Mouse (Mus musculus) cerebellum, postnatal 25 days (tissue): ENCODE measurements around the gene Cntnap2.

ENCODE experiments used
- DNase-seq, 2 experiments: peaks; one replicate each; pipeline ENCODE4 v3.0.0; 2021; ENCODE audit warnings: mixed read lengths in 2 of 2

Gene Cntnap2

DNA sequence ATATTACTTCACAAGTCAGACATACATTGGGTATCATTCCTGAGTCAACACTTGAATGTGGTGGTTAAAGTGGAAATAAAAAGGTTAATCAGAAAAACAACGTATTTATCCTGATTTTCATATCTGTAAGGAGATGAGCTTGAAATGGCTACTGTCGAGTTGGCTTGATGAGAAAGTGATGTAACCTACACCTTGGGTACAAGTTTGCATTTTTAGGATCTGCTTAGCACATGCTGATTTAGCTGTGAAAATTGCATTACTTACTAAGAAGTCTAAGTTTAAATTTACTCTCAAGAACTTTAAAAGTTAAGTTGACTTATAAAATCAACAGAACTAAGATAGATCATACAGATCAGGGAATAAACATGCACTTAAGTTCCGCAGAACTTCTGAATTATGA, 879.1 kb downstream of the Cntnap2 start:
- DNase-seq, result no peak

DNA sequence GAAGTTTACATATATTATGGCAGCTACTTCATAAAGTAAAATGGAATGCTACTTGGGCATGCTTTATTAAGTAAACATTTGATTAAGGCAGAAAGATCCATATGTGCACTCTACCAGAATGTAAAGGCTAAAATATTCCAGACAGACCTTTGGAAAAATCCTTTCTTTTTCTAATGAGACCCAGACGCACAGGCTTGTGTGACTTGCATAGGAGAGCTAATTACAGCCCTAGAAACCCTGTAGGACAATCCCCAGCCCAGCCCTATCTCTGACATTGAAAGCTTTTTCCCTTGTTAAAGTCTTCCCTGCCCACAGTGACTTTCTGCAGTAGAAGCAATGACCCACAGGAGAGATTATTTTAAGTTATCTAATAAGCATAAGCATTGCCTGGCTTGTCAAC, 879.6 kb downstream of the Cntnap2 start:
- no peak for DNase-seq

DNA sequence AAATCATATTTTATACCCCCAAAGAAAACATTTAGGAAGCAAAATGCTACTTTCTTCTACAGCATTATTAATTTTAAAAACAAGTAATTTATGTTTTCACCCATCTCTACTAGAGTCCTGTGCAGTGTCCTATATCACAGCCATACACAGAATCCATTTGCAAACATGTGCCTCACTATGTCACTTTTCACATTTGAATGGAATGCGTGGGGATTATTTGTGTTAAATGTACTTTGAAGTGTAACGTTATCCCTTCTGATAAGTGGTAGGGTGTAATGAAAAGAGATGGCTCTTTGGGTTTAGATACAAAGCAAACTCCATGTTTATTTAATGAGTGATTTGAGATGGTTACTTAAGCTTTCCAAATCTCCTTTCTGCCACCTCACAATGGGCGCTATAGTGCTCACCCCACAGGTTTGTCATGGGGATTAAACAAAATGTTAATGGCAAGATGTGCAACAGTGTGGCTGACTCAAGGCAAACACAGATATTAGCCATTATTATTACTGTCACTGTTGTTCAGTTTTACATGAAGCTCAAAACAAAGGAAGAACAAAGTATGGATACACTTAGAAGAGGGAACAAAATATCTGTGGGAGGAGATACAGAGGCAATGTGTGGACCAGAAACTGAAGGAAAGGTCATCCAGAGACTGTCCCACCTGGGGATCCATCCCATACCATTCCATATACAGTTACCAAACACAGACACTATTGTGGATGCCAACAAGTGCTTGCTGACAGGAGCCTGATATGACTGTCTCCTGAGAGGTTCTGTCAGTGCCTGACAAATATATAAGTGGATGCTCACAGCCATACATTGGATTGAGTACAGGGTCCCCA, 886.2 kb downstream of the Cntnap2 start:
- DNase-seq, result no peak

DNA sequence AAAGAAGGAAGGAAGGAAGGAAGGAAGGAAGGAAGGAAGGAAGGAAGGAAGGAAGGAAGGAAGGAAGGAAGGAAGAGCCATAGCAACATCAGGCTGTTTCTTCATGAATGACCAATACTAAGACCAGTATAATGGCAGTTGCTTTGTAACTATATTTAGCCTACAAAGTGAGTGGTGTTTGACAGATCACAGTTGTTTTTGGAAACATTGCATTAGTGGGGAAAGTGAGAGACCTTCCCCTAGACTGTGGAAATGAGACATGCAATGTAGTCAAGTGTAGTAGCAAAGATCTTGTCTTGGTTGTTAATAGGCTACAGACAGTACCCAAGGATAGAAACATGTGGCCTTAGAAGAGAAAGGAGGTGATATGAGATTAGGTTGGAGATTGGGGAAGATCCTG, 895.6 kb downstream of the Cntnap2 start:
- no peak for DNase-seq

DNA sequence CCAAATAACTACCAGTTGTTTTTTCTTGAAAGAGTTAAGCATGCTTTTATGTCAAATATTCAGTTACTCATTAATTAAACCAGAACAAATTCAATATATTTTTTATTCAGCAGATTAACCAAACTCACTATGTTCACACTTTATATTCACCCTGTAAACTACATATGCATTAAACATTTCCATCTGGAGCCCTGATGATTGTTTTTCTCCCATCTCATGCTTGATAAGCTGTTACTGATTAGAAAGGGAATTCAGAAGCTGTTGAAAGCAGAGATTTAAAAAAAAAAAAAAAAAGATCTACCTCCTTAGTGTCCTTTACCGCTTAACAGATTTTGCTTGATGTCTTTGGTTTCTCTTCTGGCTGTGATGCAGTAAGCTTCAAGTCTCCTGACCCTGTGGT, 905.3 kb downstream of the Cntnap2 start:
- DNase-seq, result no peak

DNA sequence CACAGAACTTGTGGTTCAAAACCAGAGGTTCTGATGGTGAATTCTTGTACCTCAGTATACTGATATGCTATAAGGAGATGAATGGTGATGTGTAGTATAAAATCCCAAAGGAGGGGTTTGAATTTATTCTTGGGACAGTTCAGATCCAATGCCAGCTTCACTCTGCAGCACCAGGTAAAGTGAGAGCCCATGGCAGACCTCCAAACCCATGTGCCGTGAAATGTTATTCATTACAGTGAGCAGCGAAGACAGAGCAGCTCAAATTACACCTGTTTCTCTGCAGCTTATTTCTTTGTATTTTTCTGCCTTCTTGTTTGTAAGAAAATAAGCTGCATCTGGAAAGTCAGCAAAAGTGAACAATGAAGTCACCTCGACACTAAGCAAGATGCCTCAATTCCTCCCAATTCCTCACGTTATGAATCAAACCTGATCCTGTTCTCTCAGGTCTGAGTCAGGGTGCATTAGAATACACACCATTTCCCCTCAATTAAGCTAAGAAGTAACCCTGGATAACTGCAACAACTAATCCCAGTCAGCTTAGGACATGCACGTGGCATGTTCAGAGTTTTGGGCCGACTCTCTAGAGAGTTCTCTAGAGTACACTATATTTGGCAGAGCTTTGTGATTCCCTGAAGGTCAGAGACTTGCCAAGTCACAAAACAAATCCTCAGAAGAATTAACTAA, 915.5 kb downstream of the Cntnap2 start:
- DNase-seq, result peak in 1 of 2 experiments; percentile 28

DNA sequence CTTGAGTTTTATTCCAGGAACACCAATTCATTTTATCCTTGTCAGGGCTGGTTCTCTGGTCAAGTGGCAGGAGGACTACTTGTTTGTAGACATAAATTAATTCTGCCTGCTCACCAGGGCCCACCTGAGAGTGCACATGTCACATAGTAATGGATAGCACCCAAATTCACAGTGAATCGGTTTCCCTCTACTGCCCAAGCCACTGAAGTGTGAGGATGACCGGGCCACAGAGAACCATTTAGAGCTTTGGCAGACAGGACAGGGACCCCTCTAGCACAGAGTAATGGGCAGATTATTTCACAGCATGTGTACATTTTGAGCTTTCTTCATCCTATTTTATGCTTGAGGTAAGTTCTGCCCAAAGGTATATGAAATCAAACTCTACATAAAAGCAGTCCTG, 920.0 kb downstream of the Cntnap2 start:
- DNase-seq, result no peak

DNA sequence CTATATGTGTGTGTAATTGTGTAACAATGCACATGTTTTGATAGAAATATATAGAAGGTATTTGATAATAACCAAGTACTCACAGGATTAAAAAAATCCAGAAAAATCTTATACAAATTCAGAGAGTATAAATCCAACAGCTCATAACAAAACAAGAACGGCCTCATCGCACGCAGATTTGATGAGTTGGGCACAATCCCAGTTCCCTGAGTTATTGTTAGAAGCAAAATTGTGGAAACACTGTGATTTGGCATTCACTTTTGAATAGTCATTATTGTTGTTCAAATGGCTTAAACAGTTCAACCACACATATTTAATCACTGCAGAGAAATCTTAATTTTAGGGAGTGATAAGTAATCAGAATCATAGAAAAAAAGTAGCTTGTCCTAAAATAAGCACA, 928.9 kb downstream of the Cntnap2 start:
- no peak for DNase-seq

DNA sequence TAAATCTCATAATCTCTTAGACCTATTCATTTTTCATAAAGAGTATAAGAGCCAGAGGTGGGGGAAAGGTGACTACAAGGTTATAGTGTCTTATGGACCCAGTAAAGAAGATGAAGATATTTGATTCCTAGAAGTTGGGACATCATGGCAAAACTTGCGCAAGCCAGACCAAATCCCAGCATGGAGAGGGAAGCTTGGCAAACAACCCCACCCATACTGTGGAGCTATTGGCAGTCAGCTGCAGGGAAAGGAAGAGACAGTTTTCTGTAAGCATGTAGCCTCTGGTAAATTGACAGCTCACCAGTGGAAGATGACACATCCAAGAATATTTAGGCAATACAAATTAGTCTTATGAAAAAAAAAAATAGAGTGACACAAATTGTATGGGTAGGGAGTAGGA, 931.9 kb downstream of the Cntnap2 start:
- DNase-seq, result peak; percentile 21 to 54

DNA sequence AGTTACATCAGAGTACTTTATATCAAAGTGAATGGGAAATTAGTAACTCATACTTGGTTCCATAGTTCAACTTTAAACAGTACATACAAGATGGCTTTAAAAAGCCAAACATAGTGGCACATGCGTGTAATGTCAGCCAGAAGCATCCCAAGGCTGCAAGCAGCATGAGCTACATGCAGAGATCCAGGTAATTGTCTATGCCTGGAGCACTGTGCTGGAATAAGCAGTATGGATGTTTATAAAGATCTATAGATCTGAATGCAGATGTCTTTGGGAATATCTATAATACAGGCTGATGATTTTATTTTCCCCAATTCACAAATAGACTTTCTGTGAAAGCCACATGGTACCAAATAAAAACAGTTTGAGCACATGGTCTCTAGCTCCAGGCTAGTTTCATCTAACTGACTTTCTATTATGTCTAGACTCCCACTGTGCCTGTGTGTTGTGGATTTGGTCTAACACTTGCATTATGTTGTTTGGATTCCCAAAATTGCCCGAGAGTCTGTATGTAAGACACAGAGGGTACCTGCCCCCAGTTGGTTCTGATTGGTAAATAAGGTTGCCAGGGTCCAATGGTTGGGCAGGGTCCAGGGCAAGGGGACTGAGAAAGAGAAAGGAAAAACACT, 963.5 kb downstream of the Cntnap2 start:
- DNase-seq, result no peak

DNA sequence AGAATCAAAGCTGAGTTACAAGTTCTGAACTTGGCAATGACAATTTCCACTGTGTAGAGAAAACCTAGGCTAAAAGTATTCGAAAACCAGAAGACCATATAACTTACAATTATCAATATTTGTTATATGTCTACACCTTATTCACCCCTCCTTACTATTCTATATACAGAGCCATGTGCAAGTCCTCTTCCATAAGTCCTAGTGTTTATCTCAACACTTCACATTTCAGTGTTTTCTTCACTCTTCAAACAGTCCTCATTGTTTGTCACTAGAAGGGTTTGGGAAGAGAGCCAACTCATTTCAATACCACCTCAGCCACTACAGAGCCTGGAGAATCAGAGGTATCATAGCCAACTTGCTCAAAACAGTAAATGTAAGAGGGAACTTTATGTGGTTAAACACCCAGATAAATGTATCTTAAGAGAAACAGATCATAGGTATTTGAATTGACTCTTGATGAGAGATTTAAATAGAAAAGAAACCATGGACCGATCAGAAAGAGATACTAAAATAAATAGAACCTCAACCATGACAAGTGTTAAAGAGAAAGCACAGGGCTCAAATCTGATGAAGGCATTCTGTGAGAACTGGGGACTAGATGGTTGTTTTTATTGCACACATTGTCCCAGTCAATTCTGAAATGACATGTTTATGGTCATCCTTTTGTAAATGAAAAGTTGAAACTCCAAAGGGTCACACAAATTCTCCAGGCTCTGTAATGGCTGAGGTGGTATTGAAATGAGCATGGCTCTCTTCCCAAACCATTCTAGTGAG, 972.9 kb downstream of the Cntnap2 start:
- no peak for DNase-seq

DNA sequence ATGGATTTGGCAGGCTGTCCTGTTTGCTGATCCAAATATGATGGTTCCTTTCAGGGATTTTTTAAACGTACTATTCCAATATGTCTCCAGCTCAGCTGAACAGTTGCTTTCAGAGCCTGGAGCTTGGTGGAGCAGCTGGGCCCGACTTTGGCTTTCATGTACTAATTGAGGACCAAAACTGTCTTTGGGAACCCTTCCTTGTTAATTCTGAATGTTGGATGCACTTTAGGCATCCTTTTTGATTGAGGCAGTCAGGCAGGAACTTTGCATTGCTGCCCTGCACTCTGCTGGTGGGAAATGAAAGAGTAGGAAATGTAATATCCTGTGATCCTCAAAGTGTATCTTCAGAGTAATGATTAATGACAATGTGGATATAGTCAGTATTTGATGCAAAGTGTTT, 974.0 kb downstream of the Cntnap2 start:
- DNase-seq, result no peak

DNA sequence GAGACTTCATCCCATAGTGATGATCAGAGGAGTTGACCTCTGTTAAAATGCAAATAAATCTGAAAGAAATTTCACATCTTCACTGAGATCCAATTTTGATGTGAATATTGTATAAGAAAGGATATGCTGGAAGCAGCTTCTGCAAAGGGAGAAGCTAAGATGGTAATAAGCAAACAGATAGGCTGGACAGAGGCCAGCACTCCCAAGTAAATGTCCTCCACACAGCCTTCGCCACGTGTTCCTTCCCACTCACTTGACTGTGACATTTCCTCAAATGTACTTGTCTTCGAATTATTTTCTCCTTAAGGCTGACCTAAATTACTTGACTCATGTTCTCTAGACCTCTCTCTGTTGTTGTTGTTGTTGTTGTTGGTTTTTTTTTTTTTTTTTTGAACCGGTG, 981.5 kb downstream of the Cntnap2 start:
- DNase-seq, result no peak

DNA sequence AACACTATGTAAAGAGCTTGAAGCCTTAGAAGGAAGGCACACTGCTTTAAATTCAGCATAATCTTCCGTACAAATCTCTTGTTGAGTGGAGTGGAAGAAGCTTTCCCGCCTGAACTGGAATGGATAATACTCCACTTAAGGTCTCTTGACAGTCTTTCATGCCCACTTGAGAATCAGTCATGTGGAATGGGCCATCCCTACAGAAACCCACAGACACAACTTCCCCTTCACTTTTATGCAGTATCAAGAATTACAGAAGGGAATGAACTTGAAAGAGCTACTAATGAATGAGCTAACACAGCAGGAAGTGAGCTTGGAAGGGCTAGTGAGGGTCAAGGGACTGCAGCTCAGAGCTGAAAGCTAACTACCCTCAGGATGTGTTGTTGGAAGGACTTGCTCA, 1021.1 kb downstream of the Cntnap2 start:
- DNase-seq, result no peak

DNA sequence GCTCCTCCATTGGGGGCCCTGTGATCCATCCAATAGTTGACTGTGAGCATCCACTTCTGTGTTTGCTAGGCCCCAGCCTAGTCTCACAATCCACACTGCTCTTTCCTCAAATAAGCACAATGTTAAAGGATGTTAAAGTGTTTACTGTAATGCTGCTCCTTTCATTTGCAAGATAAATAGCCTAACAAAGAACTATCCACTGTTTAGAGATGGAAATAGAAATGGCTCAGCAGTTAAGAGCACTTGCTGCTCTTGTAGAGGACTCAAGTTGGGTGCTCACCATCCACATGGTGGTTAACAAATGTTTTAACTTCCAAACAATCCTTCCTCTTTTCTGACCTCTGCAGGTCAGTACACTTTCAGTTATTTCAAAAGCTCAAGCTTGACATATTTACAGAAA, 1022.3 kb downstream of the Cntnap2 start:
- no peak for DNase-seq

DNA sequence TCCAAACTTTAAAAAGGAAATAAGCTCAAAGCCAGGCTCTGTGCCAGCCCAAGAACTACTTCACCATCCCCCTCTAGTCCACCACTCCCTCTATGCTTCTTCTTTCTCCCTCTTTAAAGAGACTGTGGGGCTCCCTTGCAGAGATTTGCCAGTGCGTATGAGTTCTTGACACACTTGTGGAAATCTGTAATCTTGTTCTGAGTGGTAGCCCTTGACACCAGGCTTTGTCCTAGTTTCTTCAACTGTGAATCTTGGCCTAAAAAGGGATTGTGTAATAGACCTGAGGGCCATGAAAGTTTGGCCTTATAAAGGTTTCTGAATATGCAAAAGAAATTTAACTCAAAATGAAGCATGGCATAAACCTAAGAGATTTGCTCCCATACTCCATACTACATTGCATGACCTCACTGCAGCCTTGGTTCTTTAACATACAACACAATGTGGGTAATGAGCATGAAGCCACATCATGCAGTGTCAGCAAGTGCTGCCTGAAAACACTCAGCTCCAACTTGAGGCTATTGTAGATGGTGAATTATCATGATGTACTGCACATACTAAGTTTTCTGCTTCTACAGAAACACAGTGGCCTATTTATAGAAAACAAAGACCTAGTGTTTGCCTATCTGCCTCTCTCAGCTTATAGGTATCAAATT, 1084.2 kb downstream of the Cntnap2 start:
- no peak for DNase-seq

DNA sequence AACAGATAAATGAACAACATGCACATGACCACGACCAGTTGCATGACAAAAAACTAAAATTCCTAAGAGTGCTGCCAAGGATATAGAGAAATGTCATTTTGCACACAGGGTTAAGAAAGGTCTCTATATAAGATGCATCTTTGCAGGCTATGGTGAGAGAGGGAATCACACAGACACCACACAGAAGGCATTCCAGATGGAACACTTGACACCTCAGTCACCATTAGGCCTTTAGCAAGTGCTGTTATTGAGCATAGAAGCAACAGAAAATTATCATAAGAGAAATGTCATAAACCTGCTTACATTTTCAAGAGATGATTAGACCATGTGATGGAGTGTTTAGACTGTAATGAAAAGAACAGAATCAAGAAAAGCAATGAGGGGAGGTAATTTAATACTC, 1107.7 kb downstream of the Cntnap2 start:
- peak in 1 of 2 experiments; percentile 33 for DNase-seq

DNA sequence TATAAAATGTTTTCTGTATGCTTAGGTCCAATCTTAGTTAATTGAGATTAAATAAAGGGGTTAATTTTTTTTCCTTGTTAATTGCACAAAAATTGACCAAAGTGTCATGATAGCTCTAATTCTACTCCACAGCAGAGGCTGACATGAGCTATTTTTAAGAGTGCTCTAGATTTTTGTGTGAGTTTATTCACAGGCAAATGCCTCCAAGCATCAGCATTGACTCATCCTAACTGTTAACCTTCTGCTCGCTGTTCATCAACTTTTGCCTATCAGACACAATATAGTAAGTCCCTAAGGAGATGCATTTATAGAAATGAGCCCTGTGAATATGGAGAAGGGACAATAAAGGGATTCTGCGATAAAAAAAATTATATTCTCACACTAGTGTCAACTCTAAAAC, 1138.1 kb downstream of the Cntnap2 start:
- no peak for DNase-seq

DNA sequence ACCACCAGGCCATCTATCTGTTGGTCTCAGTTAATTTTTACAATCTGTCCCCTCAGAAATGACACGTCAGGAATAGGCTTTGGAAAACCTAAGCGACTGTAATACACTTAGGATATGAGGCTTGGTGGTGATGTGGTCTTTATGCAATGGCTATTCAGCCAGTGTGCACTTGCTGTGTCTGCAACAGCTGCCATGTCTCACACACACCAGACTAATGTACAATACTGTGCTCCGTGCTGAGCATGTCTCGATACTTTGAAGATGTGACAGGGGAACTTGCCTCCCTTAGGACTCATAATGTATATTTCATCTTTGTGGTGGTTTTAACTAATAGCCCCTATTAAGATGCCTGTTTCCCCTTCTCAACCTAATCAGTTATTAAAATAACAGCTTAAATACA, 1142.7 kb downstream of the Cntnap2 start:
- DNase-seq, result no peak

DNA sequence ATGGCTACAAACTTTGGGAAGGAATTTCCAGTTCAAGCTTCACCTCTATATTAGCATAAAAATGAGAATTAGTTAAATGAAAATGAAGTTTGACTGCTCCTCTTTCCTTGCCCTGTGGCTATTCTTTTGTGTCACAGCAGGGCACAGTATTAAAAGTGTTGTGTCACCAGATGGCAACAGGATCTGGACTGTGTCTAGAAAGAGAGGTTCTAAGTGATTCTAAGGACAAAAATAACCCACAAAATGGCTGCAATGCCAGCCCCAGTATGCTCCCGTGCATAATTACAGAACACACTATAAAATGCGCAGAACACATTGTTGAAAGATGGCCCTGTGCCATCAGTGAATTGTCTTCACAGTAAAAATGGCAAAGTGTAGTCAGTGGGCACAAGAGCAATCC, 1146.4 kb downstream of the Cntnap2 start:
- DNase-seq, result peak; percentile 54 to 68

DNA sequence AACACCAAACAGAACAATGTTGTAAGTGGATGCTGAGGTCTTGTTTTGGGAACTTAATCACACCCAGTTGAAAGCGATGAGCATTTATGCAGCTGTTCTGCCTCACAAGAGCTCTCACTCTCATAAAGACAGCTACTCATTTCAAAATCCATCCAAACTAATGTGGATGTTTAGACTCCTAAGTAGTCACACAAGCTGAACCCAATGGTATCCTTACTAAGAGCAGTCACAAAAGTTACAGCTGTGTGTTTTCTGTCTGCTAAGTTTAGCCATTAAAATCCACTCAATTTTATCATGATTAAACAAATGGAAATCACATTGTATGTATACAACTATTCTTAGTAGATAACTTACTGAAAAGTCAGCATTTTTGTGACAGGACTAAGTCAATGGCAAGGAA, 1173.7 kb downstream of the Cntnap2 start:
- DNase-seq, result no peak

DNA sequence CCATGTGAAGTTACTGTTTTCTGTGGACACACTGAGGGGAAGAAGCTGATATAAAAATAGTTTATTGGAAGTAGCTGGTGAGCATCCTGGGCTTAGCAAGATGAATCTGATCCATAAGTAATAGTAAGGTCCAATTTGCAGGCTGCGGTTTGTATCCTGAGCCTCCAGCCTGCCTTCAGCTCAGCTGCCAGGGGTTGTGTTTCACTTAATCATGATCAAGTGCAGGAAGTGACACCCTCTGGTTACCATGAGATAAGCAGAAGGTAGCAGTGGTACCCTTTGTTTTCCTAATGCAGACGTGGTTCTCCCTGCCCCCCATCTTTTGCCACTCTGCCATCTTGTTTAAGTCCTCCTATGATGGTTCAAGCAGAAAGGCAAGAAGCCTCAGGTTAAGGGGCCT, 1181.2 kb downstream of the Cntnap2 start:
- DNase-seq, result no peak

DNA sequence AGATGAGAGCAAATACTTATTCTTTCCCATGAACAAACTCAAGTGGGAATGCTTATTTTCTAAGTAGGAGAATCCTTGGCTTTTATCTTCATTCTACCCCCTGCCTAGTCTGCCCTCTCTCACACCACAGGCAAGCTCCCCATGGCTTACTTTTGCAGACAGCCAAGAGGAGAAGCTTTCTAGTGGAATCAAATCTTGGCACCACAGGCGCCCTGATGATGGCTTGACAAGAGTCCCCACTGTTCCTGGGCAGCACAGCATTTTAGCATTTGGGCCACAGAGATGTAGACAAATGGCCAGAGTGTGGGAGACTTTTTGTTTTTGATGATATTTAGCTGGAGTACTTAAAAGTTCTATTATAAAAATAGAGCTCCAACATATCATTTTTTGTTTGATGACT, 1204.0 kb downstream of the Cntnap2 start:
- peak; percentile 57 to 73 for DNase-seq
